In genomic region chr16:79001679-79002078, GRCm38 (mm10) we compare ENCODE assay signal across 31 mouse cellular contexts.
"Had no signal": no experiment of that assay in that cellular context is flagged by ENCODE, and none has a peak within 500 bp of the region (broad histone marks: within the 10 kb centered on the region; RNA-seq: fewer than 3 reads in every experiment).

No protein-coding gene starts in this region.

- H3K36me3 ChIP-seq: limb, embryonic 10.5 days; limb, embryonic 12.5 days; limb, embryonic 13.5 days; limb, embryonic 15.5 days; liver, embryonic 12.5 days; liver, embryonic 13.5 days; liver, embryonic 15.5 days; lung, embryonic 15.5 days; midbrain, embryonic 10.5 days; midbrain, embryonic 12.5 days; midbrain, embryonic 13.5 days; midbrain, embryonic 15.5 days had no signal

- H3K27me3 ChIP-seq: limb, embryonic 12.5 days; limb, embryonic 13.5 days; limb, embryonic 15.5 days; liver, embryonic 12.5 days; liver, embryonic 13.5 days; liver, embryonic 15.5 days; lung, embryonic 15.5 days; megakaryocyte, embryonic 14.5 days; midbrain, embryonic 12.5 days; midbrain, embryonic 13.5 days; midbrain, embryonic 15.5 days had no signal

- H3K27ac ChIP-seq: left cerebral cortex, adult 2 months; limb, embryonic 10.5 days; limb, embryonic 12.5 days; limb, embryonic 13.5 days; limb, embryonic 15.5 days; liver, embryonic 12.5 days; liver, embryonic 13.5 days; liver, embryonic 14.5 days; liver, embryonic 15.5 days; lung, embryonic 15.5 days; macrophage; midbrain, embryonic 10.5 days; midbrain, embryonic 12.5 days; midbrain, embryonic 13.5 days; midbrain, embryonic 15.5 days had no signal

- ATAC-seq: liver, embryonic 12.5 days; liver, postnatal 0 days; lung, postnatal 0 days; midbrain, embryonic 13.5 days; midbrain, embryonic 15.5 days; midbrain, embryonic 16.5 days had no signal

- H3K9me3 ChIP-seq: limb, embryonic 10.5 days; limb, embryonic 12.5 days; limb, embryonic 13.5 days; limb, embryonic 15.5 days; liver, embryonic 12.5 days; liver, embryonic 13.5 days; liver, embryonic 15.5 days; lung, embryonic 15.5 days; midbrain, embryonic 10.5 days; midbrain, embryonic 12.5 days; midbrain, embryonic 13.5 days; midbrain, embryonic 15.5 days had no signal

- H3K4me1 ChIP-seq: limb, embryonic 10.5 days; limb, embryonic 12.5 days; limb, embryonic 13.5 days; limb, embryonic 15.5 days; liver, embryonic 12.5 days; liver, embryonic 13.5 days; liver, embryonic 15.5 days; lung, embryonic 15.5 days; megakaryocyte, embryonic 14.5 days; midbrain, embryonic 10.5 days; midbrain, embryonic 12.5 days; midbrain, embryonic 13.5 days; midbrain, embryonic 15.5 days had no signal

- H3K9ac ChIP-seq: limb, embryonic 12.5 days; limb, embryonic 13.5 days; limb, embryonic 15.5 days; liver, embryonic 12.5 days; liver, embryonic 13.5 days; liver, embryonic 14.5 days; liver, embryonic 15.5 days; liver, postnatal 0 days; lung, embryonic 15.5 days; midbrain, embryonic 12.5 days; midbrain, embryonic 13.5 days; midbrain, embryonic 15.5 days had no signal

- DNase-seq: layer of hippocampus, postnatal 36 days; left cerebral cortex, postnatal 4 days; liver; liver, embryonic 13.5 days; liver, postnatal 0 days; lung, adult 18-20 months; lung, adult 2 months; lung, postnatal 10 days; lung, postnatal 36 days; lung, postnatal 4 days; midbrain, embryonic 14.5 days had no signal

- H3K4me2 ChIP-seq: limb, embryonic 12.5 days; limb, embryonic 13.5 days; limb, embryonic 15.5 days; liver, embryonic 11.5 days; liver, embryonic 12.5 days; liver, embryonic 13.5 days; liver, embryonic 15.5 days; lung, embryonic 15.5 days; midbrain, embryonic 11.5 days; midbrain, embryonic 12.5 days; midbrain, embryonic 13.5 days; midbrain, embryonic 15.5 days had no signal

- H3K4me3 ChIP-seq: left cerebral cortex, adult 2 months; limb, embryonic 10.5 days; limb, embryonic 12.5 days; limb, embryonic 13.5 days; limb, embryonic 15.5 days; liver, embryonic 12.5 days; liver, embryonic 13.5 days; liver, embryonic 15.5 days; lung, embryonic 15.5 days; megakaryocyte, embryonic 14.5 days; midbrain, embryonic 10.5 days; midbrain, embryonic 12.5 days; midbrain, embryonic 13.5 days; midbrain, embryonic 15.5 days; myocyte had no signal
